Mouse (Mus musculus) liver, adult 2 months (tissue): ENCODE data around the gene Pank3.

Source experiments
- CTCF ChIP-seq: fragments of 200-500 bp; IDR thresholded peaks from 2 replicates; pipeline ENCODE4 v1.5.1; 2011; ENCODE audit warnings: low read depth, low read length, control low read depth
- POLR2A ChIP-seq: fragments of 200-500 bp; IDR thresholded peaks from 2 replicates; pipeline ENCODE4 v1.6.1; 2011; ENCODE audit warnings: low read length, control low read depth; ENCODE audit not compliant: insufficient read depth; ENCODE audit errors: extremely low read depth

DNA sequence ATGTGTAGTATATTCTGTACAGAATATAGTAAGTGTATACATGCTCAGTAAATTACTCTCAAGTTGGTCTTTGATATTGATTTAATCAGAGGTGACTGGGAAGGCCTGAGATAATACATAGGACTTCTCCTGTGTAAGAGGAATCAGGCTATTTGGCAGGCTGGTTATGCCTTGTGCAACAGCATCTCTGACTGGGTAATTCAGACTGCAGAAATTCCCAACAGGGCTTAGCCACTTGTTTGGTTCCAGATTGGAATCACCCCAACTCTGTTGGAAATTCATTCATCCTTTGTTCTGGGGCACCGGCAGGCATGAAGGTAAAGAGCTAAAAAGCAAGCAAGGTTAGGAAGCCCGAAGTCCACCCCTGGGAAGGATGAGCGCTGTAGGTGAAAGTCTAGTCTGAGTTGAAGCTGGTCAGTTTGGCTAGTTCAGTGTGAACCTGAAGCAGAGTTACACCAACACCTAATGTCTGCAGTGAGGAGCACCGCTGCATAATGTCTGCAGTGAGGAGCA, 14.3 kb upstream of the Pank3 start:
- TF ChIP-seq CTCF (no peak), POLR2A (no peak)
